Mouse (Mus musculus): ENCODE results near the gene Nup85.

Nup85 gene

GRCm38 (mm10) chr11:115584376-115585073 lies 20.3 kb downstream of the Nup85 start:
- DNase-seq: no peak

GRCm38 (mm10) chr11:115585573-115586100 lies 21.4 kb downstream of the Nup85 start:
- DNase-seq: no peak

- DNase-seq: no peak
These were observed 22.2 kb downstream of the Nup85 start for GRCm38 (mm10) chr11:115586403-115586802.

- no peak for DNase-seq
These were observed 23.8 kb downstream of the Nup85 start for GRCm38 (mm10) chr11:115587984-115588383.

GRCm38 (mm10) chr11:115590526-115591075 lies 26.4 kb downstream of the Nup85 start:
- no peak for DNase-seq

GRCm38 (mm10) chr11:115595209-115595608 lies 31.0 kb downstream of the Nup85 start:
- DNase-seq: no peak

GRCm38 (mm10) chr11:115598309-115598708 lies 34.1 kb downstream of the Nup85 start:
- no peak for DNase-seq

GRCm38 (mm10) chr11:115599722-115600121 lies 35.5 kb downstream of the Nup85 start:
- no peak for DNase-seq

GRCm38 (mm10) chr11:115600743-115601142 lies 36.5 kb downstream of the Nup85 start:
- no peak for DNase-seq

GRCm38 (mm10) chr11:115601174-115601573 lies 36.9 kb downstream of the Nup85 start:
- DNase-seq: no peak

GRCm38 (mm10) chr11:115603128-115603475 lies 38.9 kb downstream of the Nup85 start:
- DNase-seq: no peak

- DNase-seq: peak; percentile 90
These were observed 39.5 kb downstream of the Nup85 start, which contains the start of the genes Mrps7 and Gga3 for GRCm38 (mm10) chr11:115603476-115604303. Gene Mrps7, plus strand, starts transcription at chr11:115603925. Gene Gga3, minus strand, starts transcription at chr11:115604051.

GRCm38 (mm10) chr11:115604304-115604696 lies 40.1 kb downstream of the Nup85 start:
- DNase-seq: no peak

- DNase-seq: no peak
These were observed 42.5 kb downstream of the Nup85 start for GRCm38 (mm10) chr11:115606733-115607132.

- no peak for DNase-seq
These were observed 44.5 kb downstream of the Nup85 start for GRCm38 (mm10) chr11:115608421-115609399.

GRCm38 (mm10) chr11:115609576-115609975 lies 45.3 kb downstream of the Nup85 start:
- no peak for DNase-seq

- DNase-seq: no peak
These were observed 46.9 kb downstream of the Nup85 start for GRCm38 (mm10) chr11:115611173-115611572.

- DNase-seq: peak; percentile 78
These were observed 47.8 kb downstream of the Nup85 start for GRCm38 (mm10) chr11:115612059-115612409.

- DNase-seq: peak; percentile 73
These were observed 48.3 kb downstream of the Nup85 start, which contains the start of gene Mif4gd for GRCm38 (mm10) chr11:115612410-115613137. Gene Mif4gd, minus strand, starts transcription at chr11:115612969.

GRCm38 (mm10) chr11:115613138-115613945 lies 49.1 kb downstream of the Nup85 start:
- DNase-seq: no peak

All from right cerebral cortex, postnatal 14 days (tissue).